Mouse (Mus musculus): ENCODE data around the gene Fam174a.

GRCm38 (mm10) chr1:95363692-95364091 lies 50.3 kb downstream of the Fam174a start:
- TF ChIP-seq CTCF (IDR thresholded peaks at IDR 0.05; ENCODE audit: control insufficient read depth, insufficient read depth, insufficient read length), result no peak
- no peak for TF ChIP-seq MAX (IDR thresholded peaks at IDR 0.05)
- no peak for TF ChIP-seq USF1 (IDR thresholded peaks at IDR 0.05; ENCODE audit: low read depth)
- no peak for TF ChIP-seq MYOG (IDR thresholded peaks at IDR 0.05; ENCODE audit: control insufficient read depth, extremely low read depth, insufficient read length)
- TF ChIP-seq MYOD1 (IDR thresholded peaks at IDR 0.05; ENCODE audit: control insufficient read depth, insufficient read length, low read depth), result no peak
